Mouse (Mus musculus) myocyte (in vitro differentiated cells): ENCODE data around the gene Rpl14. TPM values are rescaled to one million over a fixed set of nuclear protein-coding genes. Genes with fewer than 3 reads are reported as not detected.

Experiments
- H3K27me3 ChIP-seq: one replicate; pipeline ENCODE4 v1.6.1; 2011; ENCODE audit not compliant: control insufficient read depth, insufficient read depth, insufficient read length
- H3K36me3 ChIP-seq: one replicate; pipeline ENCODE4 v1.6.1; 2011; ENCODE audit not compliant: control insufficient read depth, insufficient read depth
- H3K4me2 ChIP-seq: one replicate; pipeline ENCODE4 v1.6.1; 2011; ENCODE audit warnings: low read depth, control low read depth
- H3K4me3 ChIP-seq: one replicate; pipeline ENCODE4 v1.5.1; 2011; ENCODE audit warnings: mild to moderate bottlenecking, control low read depth, moderate library complexity
- H3K79me2 ChIP-seq: one replicate; pipeline ENCODE4 v1.6.1; 2011; ENCODE audit not compliant: control insufficient read depth, insufficient read depth
- H3ac ChIP-seq: one replicate; pipeline ENCODE4 v1.6.1; 2011; ENCODE audit not compliant: control insufficient read depth, insufficient read length
- CEBPB ChIP-seq: IDR thresholded peaks from 2 replicates; pipeline ENCODE4 v1.6.1; 2011; ENCODE audit warnings: mild to moderate bottlenecking, moderate library complexity; ENCODE audit not compliant: poor library complexity, insufficient read depth, severe bottlenecking
- E2F4 ChIP-seq: IDR thresholded peaks from one replicate; pipeline ENCODE4 v1.6.1; 2011; ENCODE audit warnings: mild to moderate bottlenecking, control low read depth, moderate library complexity; ENCODE audit not compliant: insufficient read depth
- MAX ChIP-seq: IDR thresholded peaks from one replicate; pipeline ENCODE4 v1.6.1; 2011; ENCODE audit warnings: low read depth, mild to moderate bottlenecking, control low read depth
- MYOD1 ChIP-seq, 3 experiments: IDR thresholded peaks; one replicate each; pipeline ENCODE4 v1.6.1; 2011; ENCODE audit warnings: control low read depth in 2 of 3, low read depth in 2 of 3, mild to moderate bottlenecking in 2 of 3, moderate library complexity in 1 of 3; ENCODE audit not compliant: insufficient read length in 2 of 3, control insufficient read depth in 1 of 3
- MYOG ChIP-seq, 3 experiments: IDR thresholded peaks; one replicate each; pipeline ENCODE4 v1.6.1; 2011; ENCODE audit warnings: control low read depth in 2 of 3, low read depth in 2 of 3, mild to moderate bottlenecking in 2 of 3; ENCODE audit not compliant: insufficient read length in 2 of 3, control insufficient read depth in 1 of 3, insufficient read depth in 1 of 3
- POLR2A ChIP-seq: IDR thresholded peaks from one replicate; pipeline ENCODE4 v1.6.1; 2011; ENCODE audit warnings: low read depth, mild to moderate bottlenecking, control low read depth, moderate library complexity; ENCODE audit not compliant: insufficient read length
- POLR2AphosphoS2 ChIP-seq: IDR thresholded peaks from one replicate; pipeline ENCODE4 v1.6.1; 2011; ENCODE audit warnings: low read depth, control low read depth; ENCODE audit not compliant: insufficient read length
- REST ChIP-seq: IDR thresholded peaks from one replicate; pipeline ENCODE4 v1.6.1; 2011; ENCODE audit warnings: mild to moderate bottlenecking, control low read depth, moderate library complexity; ENCODE audit not compliant: insufficient read depth, insufficient read length
- SRF ChIP-seq: IDR thresholded peaks from one replicate; pipeline ENCODE4 v1.6.1; 2011; ENCODE audit warnings: low read depth; ENCODE audit not compliant: control insufficient read depth, insufficient read length
- TCF12 ChIP-seq: IDR thresholded peaks from one replicate; pipeline ENCODE4 v1.6.1; 2011; ENCODE audit warnings: mild to moderate bottlenecking, control low read depth; ENCODE audit not compliant: poor library complexity, insufficient read depth, severe bottlenecking
- TCF3 ChIP-seq: IDR thresholded peaks from one replicate; pipeline ENCODE4 v1.6.1; 2011; ENCODE audit warnings: low read depth, control low read depth; ENCODE audit not compliant: insufficient read length
- USF1 ChIP-seq: IDR thresholded peaks from one replicate; pipeline ENCODE4 v1.6.1; 2011; ENCODE audit warnings: low read depth, mild to moderate bottlenecking, control low read depth, moderate library complexity
- polyA plus RNA-seq: library from polyadenylated mRNA; unstranded; fragments of >200 nt; fragmentation: generic; extraction: Trizol; gene quantifications from one replicate; pipeline ENCODE4 v1.2.1, GENCODE M21; 2012; ENCODE audit warnings: missing spikeins

The Rpl14 gene
- polyA plus RNA-seq, 1 experiment = 1,509 TPM

- Histone ChIP-seq H3K79me2 (peaks cover 8% of the 10 kb centered on the region), H3K4me2 (peak overlapping the region; percentile 66), H3ac (no peak overlapping the region), H3K36me3 (peaks cover 29% of the 10 kb centered on the region), H3K27me3 (no peaks in the 10 kb centered on the region), H3K4me3 (peak overlapping the region; percentile 19)
- TF ChIP-seq POLR2AphosphoS2 = peak; percentile 34
- TF ChIP-seq MAX = no peak
- no peak for TF ChIP-seq USF1
- no peak for TF ChIP-seq TCF12
- TF ChIP-seq MYOG (IDR thresholded peaks at IDR 0.05; ENCODE audit: control insufficient read depth in 1 of 3, insufficient read depth in 1 of 3, insufficient read length in 2 of 3, low read depth in 2 of 3) = no peak
These were observed 6.6 kb downstream of the Rpl14 start for GRCm38 (mm10) chr9:120577706-120578405.

GRCm38 (mm10) chr9:120578701-120579100 lies 7.5 kb downstream of the Rpl14 start:
- Histone ChIP-seq H3K79me2 (no peaks in the 10 kb centered on the region), H3K4me3 (no peak overlapping the region), H3K36me3 (peaks cover 21% of the 10 kb centered on the region), H3K4me2 (no peak overlapping the region), H3ac (no peak overlapping the region), H3K27me3 (no peaks in the 10 kb centered on the region)
- TF ChIP-seq POLR2AphosphoS2 (peak; percentile 67), E2F4 (no peak)

- Histone ChIP-seq H3K27me3 (no peaks in the 10 kb centered on the region), H3K4me2 (no peak overlapping the region), H3ac (no peak overlapping the region), H3K36me3 (peaks cover 10% of the 10 kb centered on the region), H3K79me2 (no peaks in the 10 kb centered on the region), H3K4me3 (no peak overlapping the region)
- TF ChIP-seq CEBPB (no peak), SRF (no peak)
These were observed 8.6 kb downstream of the Rpl14 start for GRCm38 (mm10) chr9:120579808-120580207.

- H3K4me3 ChIP-seq = no peak overlapping the region
- no peaks in the 10 kb centered on the region for H3K79me2 ChIP-seq
- H3K36me3 ChIP-seq = no peaks in the 10 kb centered on the region
- H3K27me3 ChIP-seq = no peaks in the 10 kb centered on the region
- H3K4me2 ChIP-seq = peak overlapping the region; percentile 85
- H3ac ChIP-seq = no peak overlapping the region
- no peak for TF ChIP-seq REST
- TF ChIP-seq E2F4 = no peak
- TF ChIP-seq USF1 = no peak
- TF ChIP-seq MYOD1 (IDR thresholded peaks at IDR 0.05; ENCODE audit: control insufficient read depth in 1 of 3, insufficient read length in 2 of 3, low read depth in 2 of 3) = no peak
- TF ChIP-seq MAX = no peak
- no peak for TF ChIP-seq SRF
- TF ChIP-seq CEBPB = no peak
- TF ChIP-seq TCF3 = no peak
- no peak for TF ChIP-seq POLR2AphosphoS2
- no peak for TF ChIP-seq POLR2A
- TF ChIP-seq MYOG (IDR thresholded peaks at IDR 0.05; ENCODE audit: control insufficient read depth in 1 of 3, insufficient read depth in 1 of 3, insufficient read length in 2 of 3, low read depth in 2 of 3) = no peak
- no peak for TF ChIP-seq TCF12
These were observed 10.8 kb downstream of the Rpl14 start for GRCm38 (mm10) chr9:120581941-120582618.

- no peak overlapping the region for H3ac ChIP-seq
- no peak overlapping the region for H3K4me3 ChIP-seq
- peak overlapping the region; percentile 85 for H3K4me2 ChIP-seq
- no peaks in the 10 kb centered on the region for H3K27me3 ChIP-seq
- peak; percentile 65 for TF ChIP-seq USF1
- no peak for TF ChIP-seq TCF3
- no peak for TF ChIP-seq E2F4
- TF ChIP-seq CEBPB = no peak
- peak in 1 of 3 experiments; percentile 5 for TF ChIP-seq MYOD1 (IDR thresholded peaks at IDR 0.05; ENCODE audit: control insufficient read depth in 1 of 3, insufficient read length in 2 of 3, low read depth in 2 of 3)
- H3K36me3 ChIP-seq = no peaks in the 10 kb centered on the region
- H3K79me2 ChIP-seq = no peaks in the 10 kb centered on the region
These were observed 11.5 kb downstream of the Rpl14 start for GRCm38 (mm10) chr9:120582619-120583308.

GRCm38 (mm10) chr9:120583314-120583713 lies 12.1 kb downstream of the Rpl14 start:
- Histone ChIP-seq H3K4me2 (peak overlapping the region; percentile 85), H3K36me3 (no peaks in the 10 kb centered on the region), H3K27me3 (no peaks in the 10 kb centered on the region), H3K79me2 (no peaks in the 10 kb centered on the region), H3K4me3 (no peak overlapping the region), H3ac (no peak overlapping the region)
- no peak for TF ChIP-seq E2F4
- TF ChIP-seq POLR2A = no peak
- TF ChIP-seq SRF = no peak
- no peak for TF ChIP-seq TCF12
- no peak for TF ChIP-seq REST
- no peak for TF ChIP-seq USF1
- no peak for TF ChIP-seq MYOG (IDR thresholded peaks at IDR 0.05; ENCODE audit: control insufficient read depth in 1 of 3, insufficient read depth in 1 of 3, insufficient read length in 2 of 3, low read depth in 2 of 3)
- TF ChIP-seq MAX = no peak
